Mouse (Mus musculus) gastrocnemius, postnatal 4 days (tissue): ENCODE results near the gene Nup43. TPM values are rescaled to one million over a fixed set of nuclear protein-coding genes. Genes with fewer than 3 reads are reported as not detected.
"Not testable (repeated sequence)": the region's sequence is repeated elsewhere in the genome, so short reads cannot be mapped to it uniquely, and the experiment has no call there.

Experiments used
- DNase-seq, 2 experiments: peaks; one replicate each; pipeline ENCODE4 v3.0.0; 2021 to 2022; ENCODE audit warnings: low spot score in 2 of 2, mixed read lengths in 2 of 2
- long read RNA-seq, 2 experiments: library from polyadenylated mRNA; stranded (forward); transcript quantifications; one replicate each; pipeline ENCODE4 v2.0.0; 2021
- total RNA-seq, 2 experiments: library from RNA; stranded (reverse); gene quantifications; 2 replicates each; pipeline ENCODE4 v1.2.3; 2021

The Nup43 gene
- total RNA-seq: 10 to 100 TPM; 13.4 to 13.7 TPM
- long read RNA-seq, experiment 1, transcript Nup43-201 (8 exons, 1,286 nt): major isoform, 13 of 14 reads
- long read RNA-seq, experiment 1, partial matches to known transcripts: 0 of 14 reads
- long read RNA-seq, experiment 1, other reads (novel, unspliced or antisense): 1 of 14 reads
- long read RNA-seq, experiment 2, transcript Nup43-201 (8 exons, 1,286 nt): major isoform, 17 of 19 reads
- long read RNA-seq, experiment 2, partial matches to known transcripts: 2 of 19 reads
- long read RNA-seq, experiment 2, other reads (novel, unspliced or antisense): 0 of 19 reads

- peak; percentile 77 to 92 for DNase-seq
Observed at GRCm38 (mm10) chr10:7667342-7667802, at the start of gene Nup43. Gene Nup43 (plus strand): TSS chr10:7667503.

DNA sequence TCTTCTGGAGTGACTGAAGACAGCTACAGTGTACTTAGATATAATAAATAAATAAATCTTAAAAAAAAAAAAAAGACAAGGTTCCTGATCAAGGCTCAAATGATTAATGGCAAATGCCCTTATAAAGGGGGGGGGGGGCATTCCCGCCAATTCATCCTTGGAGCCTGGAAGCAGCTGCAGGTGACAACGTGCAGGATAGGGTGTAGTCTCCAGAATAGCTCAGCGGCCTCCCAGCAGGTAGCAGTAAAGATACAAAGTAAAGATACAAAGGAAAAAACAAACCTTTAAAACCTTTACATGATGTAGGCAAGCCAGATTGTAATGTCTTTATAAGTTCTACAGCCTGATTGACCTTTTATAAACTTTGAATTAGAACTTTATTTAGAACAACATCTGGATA is 49.7 kb upstream of the Nup43 start:
- DNase-seq: not testable (repeated sequence)

DNA sequence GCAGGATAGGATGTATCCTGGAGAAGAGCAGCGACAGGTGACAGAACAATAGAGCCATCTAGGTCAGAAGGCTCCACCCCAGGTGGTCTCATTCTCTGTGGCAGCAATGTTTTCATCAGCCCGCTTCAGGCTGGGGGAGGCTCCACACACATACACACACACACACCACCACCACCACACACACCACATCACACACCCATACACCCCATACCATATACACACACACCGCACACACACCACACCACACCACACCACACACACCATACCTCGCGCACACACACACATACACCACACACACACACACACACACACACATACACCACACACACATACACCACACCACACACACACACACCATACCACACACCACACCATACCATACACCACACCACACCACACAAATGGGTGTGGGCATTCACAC is 47.5 kb upstream of the Nup43 start:
- DNase-seq: no peak

GRCm38 (mm10) chr10:7620723-7621122 is 46.6 kb upstream of the Nup43 start:
- DNase-seq: no peak

DNA sequence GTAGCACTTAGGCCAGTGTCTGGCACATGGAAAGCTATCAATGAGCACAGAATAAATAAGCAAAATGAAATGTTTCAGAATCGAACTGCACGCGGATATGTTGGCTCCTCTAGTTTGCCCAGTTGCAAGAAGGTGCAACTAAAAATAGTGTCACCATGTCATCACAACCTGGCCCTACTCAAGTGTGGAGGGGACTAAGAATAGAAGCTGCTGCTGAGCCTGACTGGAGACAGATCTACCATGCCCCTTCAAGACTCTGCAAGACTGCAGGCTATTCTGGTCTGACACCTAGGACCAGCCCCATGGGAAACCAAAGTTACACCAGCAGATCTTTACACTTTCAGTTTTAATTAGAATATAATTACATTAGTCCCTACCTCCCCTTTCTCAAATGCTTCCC is 44.9 kb upstream of the Nup43 start:
- no peak for DNase-seq

GRCm38 (mm10) chr10:7623861-7624518 is 43.3 kb upstream of the Nup43 start:
- no peak for DNase-seq

DNA sequence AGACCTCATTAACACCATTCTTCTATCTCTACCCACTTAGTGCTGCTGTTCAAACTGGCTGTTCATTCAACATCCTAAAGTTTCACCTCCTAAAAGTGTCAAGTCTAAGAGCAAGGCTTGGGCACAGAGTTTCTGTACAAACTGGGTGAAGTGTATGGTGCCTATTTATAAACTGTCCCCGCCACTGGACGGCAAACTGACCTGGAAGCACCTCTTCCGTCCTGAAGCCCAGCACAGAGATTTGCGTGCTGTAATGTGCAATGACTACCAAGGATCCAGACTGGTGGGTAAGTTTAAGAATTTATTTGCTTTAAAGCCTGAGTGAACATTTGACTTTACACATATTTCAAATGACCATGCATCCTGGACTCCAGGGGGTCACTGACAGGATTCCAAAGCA is 38.2 kb upstream of the Nup43 start:
- DNase-seq: no peak

GRCm38 (mm10) chr10:7630286-7630685 is 37.0 kb upstream of the Nup43 start:
- DNase-seq: no peak

GRCm38 (mm10) chr10:7630951-7631720 is 36.2 kb upstream of the Nup43 start:
- no peak for DNase-seq

DNA sequence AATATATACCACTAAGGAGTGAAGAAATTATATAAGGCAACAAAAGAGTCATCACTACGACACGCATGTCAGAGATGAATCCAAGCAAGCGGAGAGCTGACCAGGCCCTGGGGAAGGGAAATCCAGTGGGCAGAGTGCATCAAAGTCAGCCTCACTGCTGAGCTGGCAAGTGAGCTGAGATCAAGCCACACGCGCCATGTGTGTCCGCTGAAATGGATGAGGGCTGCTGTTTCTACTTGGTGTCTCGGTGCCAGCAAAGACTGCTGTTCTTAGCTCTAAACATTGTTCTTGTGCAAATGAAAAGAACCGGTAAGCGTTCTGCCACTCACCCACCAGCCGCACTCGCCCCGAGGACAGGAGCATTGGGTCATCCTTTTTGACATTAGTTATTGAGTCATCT is 26.9 kb upstream of the Nup43 start:
- no peak for DNase-seq

GRCm38 (mm10) chr10:7645911-7646310 is 21.4 kb upstream of the Nup43 start:
- DNase-seq: no peak

DNA sequence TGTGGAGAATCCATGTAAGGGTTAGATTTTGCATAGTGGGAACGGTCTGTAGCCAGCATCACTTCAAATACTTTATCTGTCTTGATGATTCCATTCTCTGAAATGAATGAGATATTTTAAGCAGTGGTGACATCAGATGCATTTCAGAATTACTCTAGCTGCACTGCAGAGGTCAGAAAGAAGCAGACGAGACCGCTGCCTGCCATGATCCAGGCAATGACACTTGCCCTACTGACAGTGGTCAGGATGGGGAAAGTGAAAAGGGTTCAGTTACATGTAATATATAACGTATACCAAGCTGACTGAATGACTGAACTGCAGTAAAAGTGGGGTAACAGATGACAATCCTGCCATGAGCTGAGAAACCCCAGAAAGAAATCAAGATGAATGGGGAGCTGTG is 18.2 kb upstream of the Nup43 start:
- DNase-seq: no peak

GRCm38 (mm10) chr10:7651057-7651456 is 16.2 kb upstream of the Nup43 start:
- no peak for DNase-seq

- DNase-seq: peak in 1 of 2 experiments; percentile 70
Observed at GRCm38 (mm10) chr10:7662471-7663141, 4.7 kb upstream of the Nup43 start.

- DNase-seq: peak; percentile 93 to 94
Observed at GRCm38 (mm10) chr10:7663159-7664026, 3.9 kb upstream of the Nup43 start.

GRCm38 (mm10) chr10:7664027-7664526 is 3.2 kb upstream of the Nup43 start:
- no peak for DNase-seq

GRCm38 (mm10) chr10:7664889-7665288 is 2.4 kb upstream of the Nup43 start:
- no peak for DNase-seq

- DNase-seq: no peak
Observed at GRCm38 (mm10) chr10:7673673-7674072, 6.4 kb downstream of the Nup43 start.

DNA sequence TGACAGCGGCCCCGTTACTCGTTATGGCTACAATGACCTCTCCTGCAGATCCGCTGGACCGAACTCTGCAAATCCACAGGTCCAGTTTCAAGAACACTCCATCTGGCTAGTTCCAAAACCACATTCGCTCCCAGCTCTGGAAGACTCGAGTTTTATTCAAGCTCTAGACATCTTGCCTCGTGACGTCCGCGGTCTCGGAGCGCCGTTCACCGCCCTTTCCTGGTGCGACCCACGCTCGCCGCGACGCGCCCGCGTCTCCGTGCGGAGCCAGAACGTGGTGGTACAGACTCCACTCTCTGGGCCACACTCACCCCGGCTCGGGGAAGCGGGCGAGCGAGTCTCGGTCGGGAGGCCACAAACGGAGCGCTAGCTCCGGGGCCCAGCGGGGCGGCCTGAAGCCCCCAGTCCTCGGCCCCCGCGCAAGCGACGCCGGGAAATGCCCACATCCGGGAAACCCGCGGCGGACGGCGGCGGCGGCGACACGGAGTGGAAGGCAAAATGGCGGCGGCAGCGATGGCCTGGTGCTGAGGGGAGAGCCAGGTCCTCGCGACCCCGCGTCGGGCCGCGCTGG is 13.5 kb downstream of the Nup43 start, which contains the start of the genes Pcmt1 and Lats1:
Gene Pcmt1, minus strand, starts transcription at position 406 of the 571 bp plus-strand sequence.
Gene Lats1, plus strand, starts transcription at position 484 of the 571 bp plus-strand sequence.
- peak; percentile 76 to 91 for DNase-seq
